Mouse (Mus musculus): Measurements from ENCODE around the gene Fam229b. TPM values are rescaled to one million over a fixed set of nuclear protein-coding genes. Genes with fewer than 3 reads are reported as not detected.

Gene Fam229b
- polyA plus RNA-seq, 1 experiment, result 2.7 TPM

DNA sequence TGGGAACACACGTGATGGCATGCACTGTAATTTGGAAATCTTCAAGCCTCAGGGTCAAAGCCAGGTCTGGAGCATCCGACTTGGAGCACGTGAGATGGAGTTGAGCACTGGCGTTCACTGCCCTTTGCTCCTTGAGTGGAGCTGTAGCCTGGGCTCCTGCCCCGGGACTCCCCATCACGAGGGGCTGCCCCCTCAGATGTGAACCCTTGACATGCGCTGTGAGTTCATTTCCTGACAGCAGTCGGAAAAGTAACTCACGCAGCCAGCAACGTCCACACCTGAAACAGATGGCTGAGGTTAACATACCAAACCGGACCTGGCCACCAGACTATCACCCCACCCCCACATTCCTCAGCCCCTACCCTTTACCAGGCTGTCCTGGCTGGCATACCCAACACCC, 33.9 kb upstream of the Fam229b start:
- H3K4me1 ChIP-seq (ENCODE audit: control insufficient read depth, insufficient read depth, low read length), result no peaks in the 10 kb centered on the region; the same call in 1 of the 2 replicates
- no peak for TF ChIP-seq POLR2A (IDR thresholded peaks at IDR 0.05; ENCODE audit: borderline replicate concordance, extremely low read depth, low read depth, low read length)
- no peak for TF ChIP-seq CTCF (IDR thresholded peaks at IDR 0.05; ENCODE audit: insufficient read depth, low read length)
- 72% methylated on average over 11 of the region's 11 CpGs for WGBS
- no peak overlapping the region for H3K4me3 ChIP-seq (replicated peaks; ENCODE audit: extremely low read depth, low read depth, low read length)
- DNase-seq, result no peak

GRCm38 (mm10) chr10:39165632-39166115, 32.0 kb upstream of the Fam229b start:
- WGBS, result 28% methylated on average over 11 of the region's 11 CpGs
- no peak for DNase-seq
- H3K4me3 ChIP-seq (replicated peaks; ENCODE audit: extremely low read depth, low read depth, low read length), result peak overlapping the region; percentile 4
- no peak for TF ChIP-seq POLR2A (IDR thresholded peaks at IDR 0.05; ENCODE audit: borderline replicate concordance, extremely low read depth, low read depth, low read length)
- no peak for TF ChIP-seq CTCF (IDR thresholded peaks at IDR 0.05; ENCODE audit: insufficient read depth, low read length)
- no peaks in the 10 kb centered on the region; the same call in 1 of the 2 replicates for H3K4me1 ChIP-seq (ENCODE audit: control insufficient read depth, insufficient read depth, low read length)

- H3K4me3 ChIP-seq (replicated peaks; ENCODE audit: extremely low read depth, low read depth, low read length), result no peak within 1 kb of the TSS
- no peak for DNase-seq
- WGBS, result 89% methylated on average over 10 of the region's 10 CpGs
- H3K4me1 ChIP-seq (ENCODE audit: control insufficient read depth, insufficient read depth, low read length), result no peaks in the 10 kb centered on the region
- TF ChIP-seq POLR2A (IDR thresholded peaks at IDR 0.05; ENCODE audit: borderline replicate concordance, extremely low read depth, low read depth, low read length), result no peak
- TF ChIP-seq CTCF (IDR thresholded peaks at IDR 0.05; ENCODE audit: insufficient read depth, low read length), result no peak
Observed at GRCm38 (mm10) chr10:39163694-39164093, 30.0 kb upstream of the Fam229b start, which contains the start of gene Ccn6. Gene Ccn6 (minus strand): TSS chr10:39163794.

DNA sequence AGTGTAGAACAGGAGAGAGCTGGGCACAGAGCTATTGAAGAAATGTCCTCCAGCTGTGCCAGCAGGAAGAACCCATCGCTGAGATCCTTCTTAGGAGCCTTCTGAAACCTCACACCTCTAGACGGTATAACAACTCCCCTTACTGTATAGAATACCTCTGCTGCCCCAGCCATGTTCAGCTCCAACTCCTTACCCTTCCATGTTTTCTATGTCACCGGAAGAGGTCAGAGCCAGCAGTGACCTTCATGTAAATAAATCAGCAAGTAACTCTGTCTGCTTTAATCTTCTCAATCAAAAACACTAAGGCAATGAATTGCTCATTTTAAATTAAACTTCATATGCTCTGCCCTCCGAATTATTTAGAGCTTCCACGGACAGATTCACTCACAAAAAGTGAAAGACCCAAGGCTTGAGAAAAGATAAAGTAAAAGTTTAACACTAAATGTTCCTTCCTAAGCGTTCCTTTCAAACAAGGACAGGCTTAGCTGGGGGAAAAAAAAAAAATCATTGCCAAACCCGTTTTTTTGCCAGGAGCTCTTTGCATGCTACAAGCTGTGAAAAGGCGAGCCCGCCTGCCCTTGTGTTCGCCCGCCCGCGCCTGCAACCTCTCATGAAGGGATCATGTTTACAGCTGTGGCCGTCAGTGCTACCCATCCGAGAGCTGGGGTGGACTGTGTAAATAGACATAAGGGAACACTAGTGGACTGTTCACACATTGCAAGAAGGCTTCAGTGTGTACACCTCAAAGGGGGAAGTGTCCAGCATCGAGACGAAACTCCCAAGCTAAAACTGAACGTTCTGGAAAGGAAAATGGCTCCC, 29.2 kb upstream of the Fam229b start:
- 29% methylated on average over 18 of the region's 18 CpGs for WGBS
- Histone ChIP-seq H3K4me3 (replicated peaks; ENCODE audit: extremely low read depth, low read depth, low read length) (no peak overlapping the region), H3K4me1 (ENCODE audit: control insufficient read depth, insufficient read depth, low read length) (no peaks in the 10 kb centered on the region)
- TF ChIP-seq CTCF (IDR thresholded peaks at IDR 0.05; ENCODE audit: insufficient read depth, low read length) (no peak), POLR2A (IDR thresholded peaks at IDR 0.05; ENCODE audit: borderline replicate concordance, extremely low read depth, low read depth, low read length) (no peak)
- DNase-seq, result no peak

- DNase-seq, result no peak
- no peak for TF ChIP-seq CTCF (IDR thresholded peaks at IDR 0.05; ENCODE audit: insufficient read depth, low read length)
- Histone ChIP-seq H3K4me1 (ENCODE audit: control insufficient read depth, insufficient read depth, low read length) (no peaks in the 10 kb centered on the region), H3K4me3 (replicated peaks; ENCODE audit: extremely low read depth, low read depth, low read length) (no peak overlapping the region)
- WGBS, result 100% methylated on average over 1 of the region's 1 CpGs
Observed at GRCm38 (mm10) chr10:39161406-39161805, 27.7 kb upstream of the Fam229b start.

DNA sequence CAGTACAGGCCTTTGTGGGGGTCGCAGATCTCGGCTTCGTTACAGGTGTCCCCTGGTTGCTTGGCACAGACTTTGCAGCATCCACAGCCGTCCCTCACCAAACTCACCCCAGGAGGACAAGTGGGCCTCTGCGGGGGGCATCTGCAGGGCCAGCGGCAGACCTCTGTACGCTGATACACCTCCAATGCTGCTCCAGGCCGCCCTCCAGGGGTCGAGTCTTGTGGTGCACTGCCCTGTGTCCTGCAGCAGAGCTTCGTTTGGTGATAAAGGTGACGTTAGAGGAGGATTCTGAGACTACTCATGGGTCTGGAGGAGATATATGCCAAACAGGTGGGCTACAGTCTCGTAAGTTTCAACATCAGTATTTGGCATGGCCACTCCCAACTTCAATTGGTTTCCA, 24.6 kb upstream of the Fam229b start:
- no peak for DNase-seq
- Histone ChIP-seq H3K4me1 (ENCODE audit: control insufficient read depth, insufficient read depth, low read length) (no peaks in the 10 kb centered on the region), H3K4me3 (replicated peaks; ENCODE audit: extremely low read depth, low read depth, low read length) (no peak overlapping the region)
- 70% methylated on average over 12 of the region's 12 CpGs for WGBS
- TF ChIP-seq CTCF (IDR thresholded peaks at IDR 0.05; ENCODE audit: insufficient read depth, low read length) (no peak), POLR2A (IDR thresholded peaks at IDR 0.05; ENCODE audit: borderline replicate concordance, extremely low read depth, low read depth, low read length) (no peak)

- Histone ChIP-seq H3K4me3 (replicated peaks; ENCODE audit: extremely low read depth, low read depth, low read length) (no peak overlapping the region), H3K4me1 (ENCODE audit: control insufficient read depth, insufficient read depth, low read length) (no peaks in the 10 kb centered on the region)
- WGBS, result 96% methylated on average over 1 of the region's 1 CpGs
- no peak for TF ChIP-seq POLR2A (IDR thresholded peaks at IDR 0.05; ENCODE audit: borderline replicate concordance, extremely low read depth, low read depth, low read length)
- no peak for TF ChIP-seq CTCF (IDR thresholded peaks at IDR 0.05; ENCODE audit: insufficient read depth, low read length)
- DNase-seq, result no peak
Observed at GRCm38 (mm10) chr10:39157321-39157720, 23.6 kb upstream of the Fam229b start.

GRCm38 (mm10) chr10:39156719-39157118, 23.0 kb upstream of the Fam229b start:
- 81% methylated on average over 5 of the region's 5 CpGs for WGBS
- TF ChIP-seq POLR2A (IDR thresholded peaks at IDR 0.05; ENCODE audit: borderline replicate concordance, extremely low read depth, low read depth, low read length) (no peak), CTCF (IDR thresholded peaks at IDR 0.05; ENCODE audit: insufficient read depth, low read length) (no peak)
- no peaks in the 10 kb centered on the region for H3K4me1 ChIP-seq (ENCODE audit: control insufficient read depth, insufficient read depth, low read length)
- H3K4me3 ChIP-seq (replicated peaks; ENCODE audit: extremely low read depth, low read depth, low read length), result no peak overlapping the region
- no peak for DNase-seq

- TF ChIP-seq CTCF (IDR thresholded peaks at IDR 0.05; ENCODE audit: insufficient read depth, low read length), result no peak
- no peak for TF ChIP-seq POLR2A (IDR thresholded peaks at IDR 0.05; ENCODE audit: borderline replicate concordance, extremely low read depth, low read depth, low read length)
- 87% methylated on average over 12 of the region's 12 CpGs for WGBS
- H3K4me1 ChIP-seq (ENCODE audit: control insufficient read depth, insufficient read depth, low read length), result no peaks in the 10 kb centered on the region
- H3K4me3 ChIP-seq (replicated peaks; ENCODE audit: extremely low read depth, low read depth, low read length), result no peak overlapping the region
- DNase-seq, result no peak
Observed at GRCm38 (mm10) chr10:39142216-39142615, 8.5 kb upstream of the Fam229b start.

- WGBS, result 83% methylated on average over 2 of the region's 2 CpGs
- no peak overlapping the region for H3K4me3 ChIP-seq (replicated peaks; ENCODE audit: extremely low read depth, low read depth, low read length)
- TF ChIP-seq CTCF (IDR thresholded peaks at IDR 0.05; ENCODE audit: insufficient read depth, low read length), result no peak
- TF ChIP-seq POLR2A (IDR thresholded peaks at IDR 0.05; ENCODE audit: borderline replicate concordance, extremely low read depth, low read depth, low read length), result no peak
- no peak for DNase-seq
- no peaks in the 10 kb centered on the region for H3K4me1 ChIP-seq (ENCODE audit: control insufficient read depth, insufficient read depth, low read length)
Observed at GRCm38 (mm10) chr10:39141401-39141800, 7.7 kb upstream of the Fam229b start.

Measured in lung, adult 2 months (tissue).